In genomic region chr14:19771173-19771572, GRCm38 (mm10) we compare ENCODE assay signal across 12 mouse cellular contexts. TPM values are rescaled to one million over a fixed set of nuclear protein-coding genes. Genes with fewer than 3 reads are reported as not detected.
DNase-seq lines count a peak whose midpoint lies in the region; ATAC-seq and TF ChIP-seq lines count a peak whose summit lies in the region.
"Had no signal": no experiment of that assay in that cellular context is flagged by ENCODE, and none has a peak within 500 bp of the region (broad histone marks: within the 10 kb centered on the region; RNA-seq: fewer than 3 reads in every experiment).

No protein-coding gene starts in this region.

- ATAC-seq in heart, embryonic 13.5 days (ENCODE audit: extremely low read depth, insufficient number of reproducible peaks, low FRiP score, low TSS enrichment) = no peak
- ATAC-seq in hematopoietic stem cell, adult 5-6 weeks (replicated peaks in 1 of 2; ENCODE audit: insufficient read depth in 1 of 2, low FRiP score in 2 of 2, low TSS enrichment in 1 of 2, low read depth in 1 of 2, poor library complexity in 2 of 2, severe bottlenecking in 2 of 2) = peak; percentile 85 to 93

- H3K4me2 ChIP-seq in heart, embryonic 13.5 days = no peak overlapping the region
- H3K4me2 ChIP-seq: stomach, embryonic 15.5 days had no signal

- H3K27ac ChIP-seq in heart, embryonic 13.5 days (replicated peaks) = 0 out of 2 replicates have a peak overlapping the region, but pooled peaks have one; percentile 6
- peak overlapping the region; percentile 63 for H3K27ac ChIP-seq in testis, adult 2 months (ENCODE audit: control insufficient read depth, insufficient read depth, low read depth, low read length)
- H3K27ac ChIP-seq: stomach, embryonic 15.5 days had no signal

- H3K27me3 ChIP-seq in heart, embryonic 13.5 days (replicated peaks) = no peaks in the 10 kb centered on the region
- no peaks in the 10 kb centered on the region for H3K27me3 ChIP-seq in testis, adult 2 months (ENCODE audit: control insufficient read depth, insufficient read depth, low read length)
- H3K27me3 ChIP-seq: stomach, embryonic 15.5 days had no signal

- no peak for TF ChIP-seq POLR2A in testis, adult 2 months (IDR thresholded peaks at IDR 0.05; ENCODE audit: control insufficient read depth, low read depth, low read length)

- H3K9me3 ChIP-seq in heart, embryonic 13.5 days = no peaks in the 10 kb centered on the region
- H3K9me3 ChIP-seq: stomach, embryonic 15.5 days had no signal

- TF ChIP-seq CTCF in testis, adult 2 months (IDR thresholded peaks at IDR 0.05; ENCODE audit: control insufficient read depth, insufficient read depth, insufficient replicate concordance, low read depth, low read length) = no peak

- DNase-seq in heart, postnatal 10 days = no peak
- DNase-seq in testis, postnatal 14 days (ENCODE audit: low spot score) = no peak
- DNase-seq in layer of hippocampus, adult 8-10 months (ENCODE audit: low spot score in 2 of 2) = no peak
- DNase-seq in lung, postnatal 36 days = no peak
- DNase-seq: adrenal gland, postnatal 14 days; cerebellum, adult 11-12 months; kidney, adult 2 months had no signal

- 59% methylated on average over 7 of the region's 7 CpGs for WGBS in heart, embryonic 13.5 days

- no peak overlapping the region for H3K4me3 ChIP-seq in heart, embryonic 13.5 days
- no peak overlapping the region for H3K4me3 ChIP-seq in testis, adult 2 months (ENCODE audit: control insufficient read depth, low read depth, low read length)
- H3K4me3 ChIP-seq: myocyte; stomach, embryonic 15.5 days had no signal

- intact Hi-C loops in heart, postnatal 10 days (cut with DNase I) = loop anchor here (2.0 to 5.0 kb wide), 2 partner anchors 20 to 41 kb away; partner anchors contain the start of gene Nid2

- peaks cover 66% of the 10 kb centered on the region for H3K4me1 ChIP-seq in heart, embryonic 13.5 days
- no peaks in the 10 kb centered on the region for H3K4me1 ChIP-seq in testis, adult 2 months (ENCODE audit: control insufficient read depth, insufficient read depth, low read length)

- H3K36me3 ChIP-seq in heart, embryonic 13.5 days = peaks cover 32% of the 10 kb centered on the region
- H3K36me3 ChIP-seq in testis, adult 2 months (ENCODE audit: control insufficient read depth, insufficient read depth, low read length) = no peaks in the 10 kb centered on the region
- H3K36me3 ChIP-seq: stomach, embryonic 15.5 days had no signal

- peak overlapping the region; percentile 6; the same call in 1 of the 2 replicates for H3K9ac ChIP-seq in heart, embryonic 13.5 days
- H3K9ac ChIP-seq: stomach, embryonic 15.5 days had no signal

RNA-seq across cellular contexts. Expression of gene Nid2, which starts 20.1 kb away (rescaled TPM):
- polyA plus RNA-seq in heart, embryonic 13.5 days (2015; fragmentation: Nextera tagmentation; extraction: Ambion mirVana) = 124 and 138 TPM in 2 replicates
- total RNA-seq in heart, postnatal 10 days (2021) = 100 to 1,000 TPM; 109 to 116 TPM
- polyA plus RNA-seq in testis, adult 2 months (2012; rRNA removed) = 5.7 and 7.0 TPM in 2 replicates
- 2.4 TPM in 1 of 2 replicates, not detected in the other for total RNA-seq in hematopoietic stem cell, adult 5-6 weeks (2017)
- total RNA-seq in layer of hippocampus, adult 8-10 months (2022) = 1 to 10 TPM; 2.6 to 5.2 (median 3.4) TPM

RNA-seq across cellular contexts. Expression of gene Rtraf, which starts 52.5 kb away (rescaled TPM):
- polyA plus RNA-seq in heart, embryonic 13.5 days (2015; fragmentation: Nextera tagmentation; extraction: Ambion mirVana) = 172 and 178 TPM in 2 replicates
- 10 to 100 TPM; 75.5 to 77.7 TPM for total RNA-seq in heart, postnatal 10 days (2021)
- polyA plus RNA-seq in testis, adult 2 months (2012; rRNA removed) = 64.6 and 67.4 TPM in 2 replicates
- total RNA-seq in hematopoietic stem cell, adult 5-6 weeks (2017) = 147 and 180 TPM in 2 replicates
- total RNA-seq in layer of hippocampus, adult 8-10 months (2022) = 10 to 100 TPM; 50.4 to 57.2 (median 54.8) TPM

Comparison
In these comparisons a context has a peak if more than half of its experiments do, and no peak if none do; other contexts are left out.
1. RNA of gene Nid2, which starts 20.1 kb away (total RNA-seq): 109 to 116 TPM in heart, postnatal 10 days; 2.6 to 5.2 TPM in layer of hippocampus, adult 8-10 months and 2.4 TPM in hematopoietic stem cell, adult 5-6 weeks; every median in the first group is over 10 times any median in the second.